16 mouse cellular contexts compared by ENCODE assay signal in genomic region chr3:4147002-4147401, GRCm38 (mm10).
"Had no signal": no experiment of that assay in that cellular context is flagged by ENCODE, and none has a peak within 500 bp of the region (broad histone marks: within the 10 kb centered on the region; RNA-seq: fewer than 3 reads in every experiment).

No protein-coding gene starts in this region.

- H3K27me3 ChIP-seq: lung, embryonic 15.5 days; megakaryocyte, embryonic 14.5 days; midbrain, embryonic 13.5 days; midbrain, embryonic 15.5 days; neural tube, embryonic 12.5 days; stomach, embryonic 15.5 days had no signal

- H3K4me1 ChIP-seq: lung, embryonic 15.5 days; megakaryocyte, embryonic 14.5 days; midbrain, embryonic 13.5 days; midbrain, embryonic 15.5 days; neural tube, embryonic 12.5 days; stomach, embryonic 15.5 days had no signal

- DNase-seq: lung, adult 2 months; lung, postnatal 14 days; lung, postnatal 36 days; right cerebral cortex, postnatal 14 days; thymus, adult 2 months; thymus, postnatal 25 days had no signal

- H3K27ac ChIP-seq: lung, embryonic 15.5 days; macrophage; midbrain, embryonic 13.5 days; midbrain, embryonic 15.5 days; neural tube, embryonic 12.5 days; stomach, embryonic 15.5 days; stomach, postnatal 0 days had no signal

- H3K36me3 ChIP-seq: lung, embryonic 15.5 days; midbrain, embryonic 13.5 days; midbrain, embryonic 15.5 days; neural tube, embryonic 12.5 days; stomach, embryonic 15.5 days had no signal

- H3K4me2 ChIP-seq: lung, embryonic 15.5 days; midbrain, embryonic 11.5 days; midbrain, embryonic 13.5 days; midbrain, embryonic 15.5 days; neural tube, embryonic 12.5 days; stomach, embryonic 15.5 days had no signal

- H3K9ac ChIP-seq: lung, embryonic 15.5 days; midbrain, embryonic 13.5 days; midbrain, embryonic 15.5 days; neural tube, embryonic 12.5 days; stomach, embryonic 15.5 days had no signal

- H3K4me3 ChIP-seq: lung, embryonic 15.5 days; megakaryocyte, embryonic 14.5 days; midbrain, embryonic 13.5 days; midbrain, embryonic 15.5 days; neural tube, embryonic 12.5 days; stomach, embryonic 15.5 days had no signal

- H3K9me3 ChIP-seq: lung, embryonic 15.5 days; megakaryocyte, embryonic 14.5 days; midbrain, embryonic 13.5 days; midbrain, embryonic 15.5 days; neural tube, embryonic 12.5 days; stomach, embryonic 15.5 days had no signal

- ATAC-seq: lung, postnatal 0 days; midbrain, embryonic 13.5 days; midbrain, embryonic 15.5 days had no signal
